Mouse (Mus musculus): ENCODE data around the gene Astl. TPM values are rescaled to one million over a fixed set of nuclear protein-coding genes. Genes with fewer than 3 reads are reported as not detected.

Astl gene
- polyA plus RNA-seq, 1 experiment from 2014 or later = not detected

DNA sequence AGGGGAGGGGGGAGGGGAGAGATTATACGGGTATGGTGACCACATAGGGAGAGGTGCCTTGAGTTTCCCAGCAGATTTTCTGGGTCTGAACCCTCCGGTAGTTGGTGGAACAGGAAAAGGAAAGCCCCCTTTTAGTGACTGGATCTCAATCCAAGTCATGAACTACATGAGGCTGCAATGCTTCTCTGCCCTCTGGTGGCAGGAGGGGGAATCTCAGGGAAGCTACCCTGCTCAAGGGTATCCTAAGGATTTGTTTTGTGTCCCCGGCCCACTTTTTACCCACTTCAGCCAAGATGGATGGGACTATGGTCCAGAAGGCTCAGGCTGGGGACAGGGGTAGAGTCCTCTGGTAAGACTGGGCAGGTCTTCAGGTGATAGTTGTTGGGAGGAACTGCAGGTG is 2.7 kb downstream of the Astl start:
- Histone ChIP-seq H3K4me2 (replicated peaks) (no peak overlapping the region), H3K27ac (replicated peaks) (no peak overlapping the region)
- ATAC-seq (ENCODE audit: insufficient number of reproducible peaks, low FRiP score, low TSS enrichment, low read depth) = no peak

DNA sequence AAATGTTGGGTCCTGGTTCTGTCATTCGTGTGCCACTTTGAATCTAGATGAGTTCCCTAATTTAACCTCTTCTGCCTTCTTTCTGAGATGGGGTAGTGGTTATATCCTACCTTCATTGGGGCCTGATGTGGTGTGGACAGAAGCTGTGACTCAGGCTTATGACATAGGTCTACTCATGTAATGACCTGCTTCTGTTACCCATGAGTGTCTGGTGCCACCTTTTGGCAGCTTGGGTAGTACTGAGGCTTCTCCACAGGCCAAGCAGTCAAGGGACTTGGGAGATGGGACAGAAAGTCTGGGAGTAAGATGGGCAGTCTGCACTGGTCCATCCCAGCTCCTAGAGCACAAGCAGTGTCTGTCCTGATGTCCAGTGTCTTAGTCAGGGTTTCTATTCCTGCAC is 7.9 kb downstream of the Astl start:
- Histone ChIP-seq H3K9me3 (replicated peaks) (no peaks in the 10 kb centered on the region), H3K4me2 (replicated peaks) (no peak overlapping the region), H3K4me1 (no peaks in the 10 kb centered on the region), H3K27ac (replicated peaks) (no peak overlapping the region), H3K9ac (no peak overlapping the region), H3K4me3 (replicated peaks) (no peak overlapping the region), H3K27me3 (peaks cover 2% of the 10 kb centered on the region; the same call in 1 of the 2 replicates), H3K36me3 (no peaks in the 10 kb centered on the region)
- 59% methylated on average over 1 of the region's 1 CpGs for WGBS
- no peak for ATAC-seq (ENCODE audit: insufficient number of reproducible peaks, low FRiP score, low TSS enrichment, low read depth)

More for the DNA sequence above, 2.7 kb downstream of the Astl start:
- H3K36me3 ChIP-seq = no peaks in the 10 kb centered on the region
- no peak overlapping the region for H3K9ac ChIP-seq
- H3K4me3 ChIP-seq (replicated peaks) = no peak overlapping the region
- H3K9me3 ChIP-seq (replicated peaks) = no peaks in the 10 kb centered on the region
- WGBS = 16% methylated on average over 3 of the region's 3 CpGs
- peaks cover 5% of the 10 kb centered on the region; the same call in 1 of the 2 replicates for H3K4me1 ChIP-seq
- peaks cover 14% of the 10 kb centered on the region for H3K27me3 ChIP-seq

DNA sequence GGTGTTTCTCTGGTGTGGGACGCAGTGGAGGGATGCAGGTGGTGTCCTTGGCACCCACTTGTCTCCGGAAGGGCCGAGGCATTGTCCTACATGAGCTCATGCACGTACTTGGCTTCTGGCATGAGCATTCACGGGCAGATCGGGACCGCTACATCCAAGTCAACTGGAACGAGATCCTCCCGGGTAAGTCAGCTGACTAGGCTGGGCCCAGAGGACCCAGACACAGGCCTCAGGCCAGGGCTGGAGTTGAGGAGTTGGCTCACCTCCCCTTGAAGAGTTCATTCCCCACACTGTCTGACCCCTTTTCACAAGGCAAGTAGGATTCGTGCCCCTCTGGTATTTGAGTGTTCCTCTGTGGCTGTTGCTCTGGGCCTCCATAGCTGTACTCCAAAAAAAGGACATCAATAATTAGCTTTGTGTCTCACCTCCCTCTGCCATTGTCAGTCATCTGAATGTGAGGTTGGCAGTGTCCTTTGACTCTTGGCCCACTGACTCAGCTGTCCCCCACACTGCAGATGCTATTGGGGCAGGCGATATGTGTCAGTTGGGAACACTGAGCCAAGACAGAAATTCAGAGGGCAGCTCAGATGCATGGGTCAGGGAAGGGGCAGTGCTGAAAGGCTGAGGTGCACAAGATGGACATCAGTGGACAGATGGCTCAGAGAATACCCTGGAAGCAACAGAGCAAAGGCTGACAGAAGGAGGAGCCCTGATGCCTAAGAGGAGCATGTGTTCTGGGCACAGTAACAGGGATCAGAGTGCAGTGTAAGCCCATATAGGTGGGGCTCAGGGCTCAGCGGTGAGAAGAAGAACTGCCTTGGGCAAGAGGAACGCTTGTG is 8.9 kb downstream of the Astl start:
- 71% methylated on average over 13 of the region's 13 CpGs for WGBS
- no peak overlapping the region for H3K4me2 ChIP-seq (replicated peaks)
- H3K36me3 ChIP-seq = no peaks in the 10 kb centered on the region
- 0 out of 2 replicates have a peak, but pooled peaks have one; percentile 7 for ATAC-seq (ENCODE audit: insufficient number of reproducible peaks, low FRiP score, low TSS enrichment, low read depth)
- no peaks in the 10 kb centered on the region for H3K9me3 ChIP-seq (replicated peaks)
- H3K4me3 ChIP-seq (replicated peaks) = no peak overlapping the region
- peaks cover 2% of the 10 kb centered on the region; the same call in 1 of the 2 replicates for H3K27me3 ChIP-seq
- no peak overlapping the region for H3K27ac ChIP-seq (replicated peaks)
- H3K9ac ChIP-seq = no peak overlapping the region
- no peaks in the 10 kb centered on the region for H3K4me1 ChIP-seq

- no peak overlapping the region for H3K27ac ChIP-seq (replicated peaks)
- H3K9me3 ChIP-seq (replicated peaks) = no peaks in the 10 kb centered on the region
- H3K36me3 ChIP-seq = no peaks in the 10 kb centered on the region
- no peak overlapping the region for H3K9ac ChIP-seq
- no peak overlapping the region for H3K4me2 ChIP-seq (replicated peaks)
- H3K27me3 ChIP-seq = peaks cover 19% of the 10 kb centered on the region
- WGBS = 81% methylated on average over 4 of the region's 4 CpGs
- H3K4me1 ChIP-seq = no peaks in the 10 kb centered on the region
- ATAC-seq (ENCODE audit: insufficient number of reproducible peaks, low FRiP score, low TSS enrichment, low read depth) = no peak
- no peak overlapping the region for H3K4me3 ChIP-seq (replicated peaks)
These were observed 15.4 kb downstream of the Astl start for GRCm38 (mm10) chr2:127353881-127354280.

GRCm38 (mm10) chr2:127362459-127363281 is 24.2 kb downstream of the Astl start, which contains the start of gene Adra2b:
Adra2b (plus strand) TSS chr2:127363208.
- Histone ChIP-seq H3K4me2 (replicated peaks) (peak within 1 kb of the TSS; percentile 85), H3K9ac (no peak within 1 kb of the TSS), H3K4me1 (peaks cover 14% of the 10 kb centered on the region), H3K27ac (replicated peaks) (no peak within 1 kb of the TSS), H3K4me3 (replicated peaks) (peak within 1 kb of the TSS; percentile 44), H3K27me3 (peaks cover 77% of the 10 kb centered on the region), H3K9me3 (replicated peaks) (no peaks in the 10 kb centered on the region), H3K36me3 (no peaks in the 10 kb centered on the region)
- 1% methylated on average over 49 of the region's 49 CpGs for WGBS
- peak; percentile 53; the same call in 1 of the 2 replicates for ATAC-seq (ENCODE audit: insufficient number of reproducible peaks, low FRiP score, low TSS enrichment, low read depth)

- Histone ChIP-seq H3K4me1 (peaks cover 14% of the 10 kb centered on the region), H3K4me2 (replicated peaks) (peak overlapping the region; percentile 85), H3K36me3 (no peaks in the 10 kb centered on the region), H3K27me3 (peaks cover 74% of the 10 kb centered on the region), H3K9me3 (replicated peaks) (no peaks in the 10 kb centered on the region), H3K4me3 (replicated peaks) (peak overlapping the region; percentile 44), H3K27ac (replicated peaks) (no peak overlapping the region), H3K9ac (no peak overlapping the region)
- ATAC-seq (ENCODE audit: insufficient number of reproducible peaks, low FRiP score, low TSS enrichment, low read depth) = no peak
- WGBS = under 1% methylated on average over 28 of the region's 28 CpGs
These were observed 24.8 kb downstream of the Astl start for GRCm38 (mm10) chr2:127363282-127363652.

DNA sequence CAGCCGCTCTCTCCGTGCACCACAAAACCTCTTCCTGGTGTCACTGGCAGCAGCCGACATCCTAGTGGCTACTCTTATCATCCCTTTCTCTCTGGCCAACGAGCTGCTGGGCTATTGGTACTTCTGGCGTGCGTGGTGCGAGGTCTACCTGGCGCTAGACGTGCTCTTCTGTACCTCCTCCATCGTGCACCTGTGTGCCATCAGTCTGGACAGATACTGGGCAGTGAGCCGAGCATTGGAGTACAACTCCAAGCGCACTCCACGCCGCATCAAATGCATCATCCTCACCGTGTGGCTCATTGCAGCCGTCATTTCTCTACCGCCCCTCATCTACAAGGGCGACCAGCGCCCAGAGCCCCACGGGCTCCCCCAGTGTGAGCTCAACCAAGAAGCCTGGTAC is 25.3 kb downstream of the Astl start:
- WGBS = 5% methylated on average over 20 of the region's 20 CpGs
- Histone ChIP-seq H3K27me3 (peaks cover 74% of the 10 kb centered on the region), H3K9me3 (replicated peaks) (no peaks in the 10 kb centered on the region), H3K36me3 (no peaks in the 10 kb centered on the region), H3K4me1 (peaks cover 14% of the 10 kb centered on the region), H3K9ac (no peak overlapping the region), H3K4me3 (replicated peaks) (peak overlapping the region; percentile 44), H3K27ac (replicated peaks) (no peak overlapping the region), H3K4me2 (replicated peaks) (peak overlapping the region; percentile 85)
- ATAC-seq (ENCODE audit: insufficient number of reproducible peaks, low FRiP score, low TSS enrichment, low read depth) = no peak

DNA sequence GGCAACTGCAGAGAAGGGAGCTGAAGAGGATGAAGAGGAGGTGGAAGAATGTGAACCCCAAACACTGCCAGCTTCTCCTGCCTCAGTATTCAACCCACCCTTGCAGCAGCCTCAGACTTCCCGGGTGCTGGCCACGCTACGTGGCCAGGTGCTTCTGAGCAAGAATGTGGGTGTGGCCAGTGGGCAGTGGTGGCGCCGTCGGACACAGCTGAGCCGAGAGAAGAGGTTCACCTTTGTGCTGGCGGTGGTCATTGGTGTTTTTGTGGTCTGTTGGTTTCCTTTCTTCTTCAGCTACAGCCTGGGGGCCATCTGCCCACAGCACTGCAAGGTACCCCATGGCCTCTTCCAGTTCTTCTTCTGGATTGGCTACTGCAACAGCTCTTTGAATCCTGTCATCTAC is 26.0 kb downstream of the Astl start:
- ATAC-seq (ENCODE audit: insufficient number of reproducible peaks, low FRiP score, low TSS enrichment, low read depth) = no peak
- WGBS = 10% methylated on average over 8 of the region's 8 CpGs
- peaks cover 74% of the 10 kb centered on the region for H3K27me3 ChIP-seq
- no peak overlapping the region for H3K4me3 ChIP-seq (replicated peaks)
- no peaks in the 10 kb centered on the region for H3K9me3 ChIP-seq (replicated peaks)
- H3K9ac ChIP-seq = no peak overlapping the region
- H3K27ac ChIP-seq (replicated peaks) = no peak overlapping the region
- H3K4me1 ChIP-seq = peaks cover 14% of the 10 kb centered on the region
- H3K4me2 ChIP-seq (replicated peaks) = no peak overlapping the region
- H3K36me3 ChIP-seq = no peaks in the 10 kb centered on the region

- Histone ChIP-seq H3K27ac (replicated peaks) (no peak overlapping the region), H3K27me3 (peaks cover 52% of the 10 kb centered on the region), H3K4me2 (replicated peaks) (no peak overlapping the region), H3K36me3 (no peaks in the 10 kb centered on the region), H3K9ac (no peak overlapping the region), H3K4me3 (replicated peaks) (no peak overlapping the region), H3K4me1 (peaks cover 14% of the 10 kb centered on the region), H3K9me3 (replicated peaks) (no peaks in the 10 kb centered on the region)
- ATAC-seq (ENCODE audit: insufficient number of reproducible peaks, low FRiP score, low TSS enrichment, low read depth) = no peak
- 61% methylated on average over 10 of the region's 10 CpGs for WGBS
These were observed 28.8 kb downstream of the Astl start for GRCm38 (mm10) chr2:127367126-127367820.

DNA sequence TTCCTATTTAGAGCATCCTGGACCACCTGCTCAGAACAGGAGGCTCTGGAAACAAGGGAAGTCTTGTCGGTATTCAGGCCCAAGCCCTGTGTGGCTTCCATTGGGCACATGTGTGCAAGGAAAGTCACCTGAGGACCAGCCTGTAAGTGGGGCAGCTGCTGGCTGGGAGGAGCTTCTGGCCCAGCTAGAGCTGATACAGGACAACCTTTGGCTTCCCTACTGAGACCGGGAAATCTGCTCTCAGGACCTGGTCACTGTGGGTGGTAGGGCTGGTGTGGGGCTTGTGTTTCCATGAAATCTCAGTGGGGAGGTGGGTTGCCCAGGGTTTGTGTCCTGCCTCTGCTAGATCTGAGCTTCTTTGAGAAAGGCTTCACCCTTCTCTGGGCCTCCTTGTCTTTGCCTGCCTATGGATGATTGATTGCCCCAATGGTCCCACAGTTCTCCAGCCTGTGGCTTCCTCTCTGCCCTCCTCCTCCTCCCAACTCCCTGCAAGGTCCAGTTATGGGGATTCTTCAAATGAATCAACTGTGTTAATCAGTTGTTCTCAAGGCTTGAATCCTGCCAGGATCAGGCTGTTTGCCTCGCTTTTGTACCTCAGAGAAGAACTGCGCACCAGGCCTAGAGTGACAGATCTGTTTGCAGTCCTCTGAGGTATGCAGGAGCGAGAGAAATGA is 31.4 kb downstream of the Astl start:
- Histone ChIP-seq H3K4me1 (no peaks in the 10 kb centered on the region), H3K9ac (no peak overlapping the region), H3K4me2 (replicated peaks) (no peak overlapping the region), H3K27ac (replicated peaks) (no peak overlapping the region), H3K4me3 (replicated peaks) (no peak overlapping the region), H3K27me3 (peaks cover 28% of the 10 kb centered on the region), H3K36me3 (no peaks in the 10 kb centered on the region), H3K9me3 (replicated peaks) (no peaks in the 10 kb centered on the region)
- WGBS = 64% methylated on average over 5 of the region's 5 CpGs
- ATAC-seq (ENCODE audit: insufficient number of reproducible peaks, low FRiP score, low TSS enrichment, low read depth) = no peak

All from embryonic facial prominence, embryonic 15.5 days (tissue).